Mouse (Mus musculus) frontal cortex, postnatal 10 days (tissue): ENCODE data around the gene Itpkc.

Experiments used
- DNase-seq, 2 experiments: peaks; one replicate each; pipeline ENCODE4 v3.0.0; 2022; ENCODE audit warnings: low spot score in 2 of 2, mixed read lengths in 1 of 2

The Itpkc gene

DNA sequence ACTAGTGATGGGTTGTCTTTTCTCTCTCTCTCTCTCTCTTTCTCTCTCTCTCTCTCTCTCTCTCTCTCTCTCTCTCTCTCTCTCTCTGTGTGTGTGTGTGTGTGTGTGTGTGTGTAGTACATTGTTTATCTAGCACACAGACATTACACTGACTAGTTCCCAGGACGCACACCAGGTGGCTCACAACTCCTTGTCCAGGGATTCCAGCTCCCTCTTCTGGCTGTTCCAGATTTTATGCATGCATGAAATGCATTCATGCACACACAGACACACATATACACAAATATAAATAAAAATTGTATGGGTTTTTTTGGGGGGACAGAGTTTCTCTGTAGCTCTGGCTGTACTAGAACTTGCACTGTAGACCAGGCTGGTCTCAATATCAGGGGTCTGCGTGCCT, 9.1 kb upstream of the Itpkc start:
- no peak for DNase-seq

DNA sequence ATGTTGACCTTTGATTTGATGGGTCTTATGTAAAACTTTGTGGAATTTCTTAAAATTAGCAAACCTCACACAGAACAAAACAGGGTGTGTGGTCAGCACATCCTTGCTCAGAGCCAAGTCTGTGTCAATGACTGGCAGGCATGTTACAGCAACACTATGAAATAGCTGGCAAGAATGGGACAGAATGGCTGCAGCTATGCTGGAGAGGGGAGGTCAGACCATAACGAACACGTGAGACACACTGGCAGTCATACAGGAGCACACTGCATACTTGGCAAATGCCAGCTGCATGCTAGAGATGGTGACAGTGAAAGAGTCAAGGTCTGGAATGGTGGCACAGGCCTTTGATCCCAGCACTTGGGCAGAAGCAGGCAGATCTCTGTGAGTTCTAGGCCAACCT, 7.3 kb upstream of the Itpkc start:
- no peak for DNase-seq

DNA sequence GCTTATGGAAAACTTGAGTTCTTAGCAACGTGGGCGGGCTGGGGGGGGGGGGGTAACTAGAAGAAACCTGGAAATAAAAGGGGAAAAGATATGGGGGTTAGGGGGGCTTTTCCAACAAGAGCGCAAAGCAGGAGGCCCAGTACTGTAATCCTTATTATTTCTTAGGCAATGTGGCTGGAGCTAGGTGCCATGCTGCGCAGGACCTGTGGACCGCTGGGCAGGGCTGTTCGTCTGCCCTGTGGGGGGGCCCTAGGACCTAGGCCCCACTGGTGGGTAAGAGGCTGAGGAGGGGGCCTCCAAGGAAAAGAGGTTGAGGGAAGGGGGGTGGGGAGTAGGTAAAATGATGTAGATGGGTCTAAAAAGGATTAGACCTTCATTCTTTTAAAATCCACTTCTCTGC, 4.8 kb upstream of the Itpkc start:
- no peak for DNase-seq

DNA sequence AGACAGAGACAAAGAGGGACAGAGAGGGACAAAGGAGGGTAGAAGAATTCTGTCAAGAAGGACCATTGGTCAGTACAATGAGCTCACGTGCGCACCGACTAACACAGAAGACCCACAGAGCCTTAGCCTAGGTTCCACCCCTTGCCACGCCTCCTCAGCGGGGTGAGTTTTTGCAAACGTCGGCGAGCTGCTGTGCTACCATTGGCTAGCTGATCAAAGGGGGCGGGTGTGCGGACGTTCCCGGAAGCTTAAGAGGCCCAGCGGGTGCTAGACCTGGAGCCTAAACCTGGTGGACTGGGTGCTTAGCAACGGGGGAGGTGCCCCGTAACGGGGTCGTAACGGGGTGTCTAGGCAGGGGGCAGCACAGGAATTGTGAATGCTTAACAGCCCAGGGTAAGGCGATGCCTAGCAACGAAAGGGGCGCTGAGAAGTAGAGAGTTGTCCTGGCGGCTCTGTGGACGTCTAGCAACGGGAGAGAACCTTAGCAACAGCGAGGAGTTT, 4.4 kb upstream of the Itpkc start, which contains the start of gene Coq8b:
Coq8b (plus strand) TSS at position 243 of the 501 bp plus-strand sequence.
- DNase-seq: peak; percentile 91 to 92

DNA sequence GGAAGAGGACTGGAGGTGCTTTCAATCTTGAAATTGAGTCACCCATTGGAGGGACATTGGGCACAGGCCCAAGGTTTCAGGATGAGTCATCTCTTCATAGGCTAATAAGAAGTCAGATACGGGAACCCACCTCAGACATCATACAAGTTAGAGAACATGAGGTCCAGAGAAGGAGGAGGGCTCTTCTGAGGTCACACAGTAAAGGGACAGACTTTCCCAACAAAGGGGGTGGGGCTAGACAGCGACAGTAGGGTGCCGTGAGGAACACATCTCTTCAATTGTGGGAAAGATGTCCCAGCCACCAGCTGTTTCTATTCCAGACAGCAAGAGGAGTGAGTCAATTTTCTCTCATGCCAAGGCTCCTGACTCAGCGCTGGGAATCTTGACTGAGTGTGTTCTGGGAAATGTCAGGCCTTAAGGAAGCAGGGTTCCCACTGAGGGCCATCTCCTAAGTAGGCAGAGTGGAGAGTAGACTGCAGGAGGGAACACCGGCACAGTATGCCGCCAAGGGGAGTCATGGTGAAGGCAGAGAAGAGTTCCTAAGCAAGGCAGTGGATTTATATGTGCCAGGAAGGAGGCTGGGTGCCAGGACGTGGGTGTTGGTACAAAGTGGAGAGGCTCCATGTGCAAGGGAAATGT, 3.4 kb upstream of the Itpkc start:
- DNase-seq: peak in 1 of 2 experiments; percentile 67

DNA sequence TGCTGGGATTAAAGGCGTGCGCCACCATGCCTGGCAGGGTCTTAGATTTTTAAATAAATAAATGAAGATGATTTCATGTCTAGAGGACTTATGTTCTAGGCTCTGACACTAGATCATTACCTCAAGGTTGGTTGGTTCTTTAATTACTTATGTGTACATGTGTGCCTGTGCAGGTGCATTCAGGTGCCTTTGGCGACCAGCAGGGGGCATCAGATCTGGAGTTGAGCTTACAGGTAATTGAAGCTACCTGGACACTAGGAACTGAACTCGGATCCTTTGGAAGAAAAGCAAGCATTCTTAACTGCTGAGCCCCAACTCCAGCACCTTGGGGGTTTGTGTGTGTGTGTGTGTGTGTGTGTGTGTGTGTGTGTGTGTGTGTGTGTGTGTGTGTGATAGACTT, 2.3 kb upstream of the Itpkc start:
- no peak for DNase-seq

DNA sequence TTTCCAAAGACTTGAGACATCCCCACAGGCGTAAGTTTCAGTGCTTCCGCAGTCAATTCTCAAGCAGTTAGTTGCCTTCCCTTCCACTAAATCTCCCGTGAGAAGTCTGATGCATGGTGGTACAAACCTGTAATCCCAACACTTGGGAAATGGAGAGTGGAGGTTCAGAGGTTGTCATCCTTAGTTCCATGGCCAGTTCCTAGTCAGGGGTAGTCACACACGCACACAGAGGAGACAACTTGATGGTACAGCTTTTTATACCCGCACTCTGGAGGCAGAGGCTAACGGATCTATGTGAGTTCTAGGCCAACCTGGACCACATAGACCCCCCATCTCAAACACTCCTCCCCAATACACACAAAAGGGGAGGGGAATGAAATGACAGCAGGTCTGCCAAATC, 404 bp upstream of the Itpkc start:
- no peak for DNase-seq

DNA sequence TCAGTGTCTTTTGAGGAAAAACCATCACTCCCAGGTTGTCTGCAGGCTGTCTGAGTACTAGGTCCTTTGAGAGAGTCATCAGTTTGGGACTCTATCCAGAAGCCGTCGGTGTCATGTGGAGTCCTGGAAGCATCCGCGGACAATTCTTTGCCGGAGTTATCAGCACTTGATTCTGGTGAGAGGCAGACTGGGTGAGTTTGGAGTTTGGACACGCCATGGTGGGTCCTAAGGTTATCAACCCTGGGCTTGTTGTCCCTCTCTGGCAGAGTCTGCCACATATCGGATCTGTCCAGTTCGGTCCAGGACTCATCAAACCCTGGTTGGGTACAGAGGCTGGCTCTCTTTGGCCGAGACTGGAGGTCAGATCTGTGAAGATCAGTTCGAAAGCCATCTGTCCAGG, 785 bp downstream of the Itpkc start:
- no peak for DNase-seq

DNA sequence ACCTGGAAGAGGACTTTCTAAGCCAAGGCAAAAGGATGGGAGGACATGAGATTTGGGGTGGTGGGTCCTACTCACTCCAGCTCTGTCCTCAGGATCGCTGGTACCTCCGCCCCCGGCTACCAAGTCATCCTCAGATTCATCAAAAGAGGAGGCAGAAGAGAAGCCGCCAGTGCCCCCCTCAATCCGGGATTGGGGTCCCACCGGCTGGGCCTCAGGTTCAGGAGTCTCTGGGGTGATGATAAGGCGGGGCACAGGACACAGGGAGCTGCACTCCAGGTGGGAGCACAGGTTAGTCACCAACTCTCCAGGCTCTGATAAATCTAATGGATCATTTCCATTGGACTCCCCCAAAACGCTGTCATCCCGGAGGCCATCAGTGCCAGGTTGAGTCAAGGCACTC, 1.2 kb downstream of the Itpkc start:
- no peak for DNase-seq

DNA sequence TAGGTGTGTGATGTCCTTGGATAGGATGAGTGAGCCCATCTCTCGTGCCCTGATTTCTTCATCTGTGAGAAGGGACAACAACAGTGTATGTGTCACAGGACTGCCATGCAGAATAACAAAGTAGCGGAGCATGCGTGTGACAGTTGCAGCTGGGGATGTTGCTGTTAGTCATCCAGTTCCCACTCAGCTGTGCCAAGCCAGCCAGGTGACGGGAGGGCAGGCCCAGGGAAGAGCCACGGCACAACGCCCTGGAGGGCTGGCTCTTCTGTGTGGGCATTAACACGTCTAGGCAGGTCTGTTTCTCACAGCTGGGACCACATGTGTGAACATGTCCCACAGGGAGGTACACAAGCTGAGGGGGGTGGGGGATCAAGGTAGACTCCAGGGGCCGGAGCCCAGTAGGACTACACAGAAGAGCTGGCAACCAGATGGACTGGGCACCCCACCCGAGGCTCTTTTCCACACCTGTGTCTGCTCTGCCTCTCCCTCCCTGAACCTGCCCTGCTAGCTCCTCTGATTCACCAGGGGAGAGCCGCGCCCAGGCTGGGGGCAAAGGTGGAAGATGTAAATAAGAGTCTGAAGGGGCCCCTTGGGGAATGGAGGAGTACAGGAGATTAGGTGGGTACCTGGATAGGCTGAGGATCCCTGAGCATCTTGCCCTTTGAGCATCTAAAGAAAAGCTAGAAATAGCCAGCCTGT, 3.4 kb downstream of the Itpkc start:
- peak in 1 of 2 experiments; percentile 31 for DNase-seq

DNA sequence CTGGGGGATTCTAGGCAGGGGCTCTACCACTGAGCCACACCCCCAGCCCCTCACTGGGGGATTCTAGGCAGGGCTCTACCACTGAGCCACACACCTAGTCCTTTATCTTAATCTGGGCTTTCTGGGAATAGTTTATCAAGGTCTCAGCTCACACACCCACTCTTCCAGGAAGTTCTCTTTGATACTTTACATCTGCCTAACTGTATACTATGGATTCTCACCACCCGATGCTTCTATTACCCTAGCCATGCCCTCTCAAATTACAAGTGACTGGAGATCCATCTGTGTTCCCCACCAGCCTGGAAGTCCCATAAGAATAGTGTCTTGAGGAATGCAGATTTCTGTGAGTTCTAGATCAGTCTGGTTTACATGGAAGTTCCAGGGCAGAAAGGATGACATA, 5.9 kb downstream of the Itpkc start:
- DNase-seq: no peak

DNA sequence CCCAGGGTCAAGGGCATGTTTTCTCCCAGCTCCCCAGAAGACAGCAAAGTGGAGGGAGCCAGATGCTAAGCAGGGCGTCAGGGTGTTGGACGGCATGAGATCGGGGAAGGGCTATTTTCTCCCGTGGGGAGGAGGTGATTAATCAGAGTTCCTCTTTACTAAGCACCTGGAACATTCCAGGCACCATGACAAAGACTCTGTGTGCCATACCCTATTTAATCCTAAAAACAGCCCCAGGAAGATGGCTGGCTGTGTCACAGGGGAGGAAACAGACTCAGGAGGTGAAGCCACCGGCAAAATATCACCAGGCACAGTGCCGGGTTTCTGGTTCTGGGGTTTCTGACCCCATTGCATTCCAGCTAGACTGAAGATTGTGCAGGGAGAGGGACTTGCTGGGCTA, 6.5 kb downstream of the Itpkc start:
- no peak for DNase-seq

DNA sequence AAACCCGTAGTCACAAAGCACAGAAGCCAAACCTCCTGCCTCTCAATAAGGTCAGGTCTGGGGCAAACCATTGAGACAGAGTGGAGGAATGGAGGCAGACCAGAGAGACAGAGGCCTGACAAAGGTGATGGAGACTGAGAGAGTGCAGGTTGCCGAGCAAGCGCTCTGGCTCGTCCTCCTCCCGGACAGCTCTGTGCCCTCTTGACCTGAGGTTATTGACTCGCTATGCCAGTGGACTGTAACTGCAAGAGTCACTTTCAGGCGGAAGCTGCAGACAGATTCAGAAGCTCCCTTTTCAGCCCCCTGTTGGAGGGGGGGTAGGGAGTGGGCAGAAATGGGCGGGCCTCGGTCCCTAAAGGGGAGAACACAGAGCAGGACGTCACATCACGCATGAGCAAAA, 8.5 kb downstream of the Itpkc start:
- no peak for DNase-seq

DNA sequence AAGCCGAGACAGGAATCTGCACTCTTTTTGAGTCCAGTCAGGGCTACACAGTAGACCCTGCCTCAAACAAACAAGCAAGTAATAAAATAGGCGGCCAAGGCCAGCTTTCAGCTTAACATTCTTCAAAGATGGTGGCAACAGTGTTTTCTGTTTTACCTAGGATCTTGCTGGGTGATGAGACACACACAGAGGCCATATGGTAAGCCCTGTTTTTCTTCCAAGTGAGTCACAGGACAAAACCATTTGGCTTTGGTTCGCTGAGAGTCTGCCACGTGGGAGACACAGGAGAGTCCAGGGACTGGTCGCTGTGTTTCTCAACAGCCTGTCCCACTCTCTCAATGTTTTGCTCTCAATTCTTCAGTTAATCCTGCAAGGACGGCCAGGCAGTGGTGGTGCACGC, 9.9 kb downstream of the Itpkc start:
- no peak for DNase-seq

DNA sequence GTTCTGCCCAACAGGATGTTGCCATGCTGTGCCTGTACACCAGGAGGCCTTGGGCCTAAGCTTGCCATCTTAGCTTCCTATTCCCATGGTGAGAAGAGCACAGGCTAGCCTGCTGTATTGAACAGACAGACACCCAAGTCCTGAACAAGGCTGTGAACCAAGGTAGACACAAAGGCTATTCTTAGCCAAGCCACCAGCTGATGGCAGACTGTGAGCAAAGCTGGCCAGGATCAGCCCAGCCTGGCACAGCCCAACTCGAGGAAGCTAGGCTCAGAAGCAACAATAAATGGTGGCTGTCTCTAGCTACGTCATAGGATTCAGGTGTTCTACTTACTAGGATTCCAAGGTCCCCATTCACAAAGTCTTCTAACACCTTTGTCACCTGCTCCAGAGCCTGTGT, 15.8 kb downstream of the Itpkc start:
- no peak for DNase-seq

DNA sequence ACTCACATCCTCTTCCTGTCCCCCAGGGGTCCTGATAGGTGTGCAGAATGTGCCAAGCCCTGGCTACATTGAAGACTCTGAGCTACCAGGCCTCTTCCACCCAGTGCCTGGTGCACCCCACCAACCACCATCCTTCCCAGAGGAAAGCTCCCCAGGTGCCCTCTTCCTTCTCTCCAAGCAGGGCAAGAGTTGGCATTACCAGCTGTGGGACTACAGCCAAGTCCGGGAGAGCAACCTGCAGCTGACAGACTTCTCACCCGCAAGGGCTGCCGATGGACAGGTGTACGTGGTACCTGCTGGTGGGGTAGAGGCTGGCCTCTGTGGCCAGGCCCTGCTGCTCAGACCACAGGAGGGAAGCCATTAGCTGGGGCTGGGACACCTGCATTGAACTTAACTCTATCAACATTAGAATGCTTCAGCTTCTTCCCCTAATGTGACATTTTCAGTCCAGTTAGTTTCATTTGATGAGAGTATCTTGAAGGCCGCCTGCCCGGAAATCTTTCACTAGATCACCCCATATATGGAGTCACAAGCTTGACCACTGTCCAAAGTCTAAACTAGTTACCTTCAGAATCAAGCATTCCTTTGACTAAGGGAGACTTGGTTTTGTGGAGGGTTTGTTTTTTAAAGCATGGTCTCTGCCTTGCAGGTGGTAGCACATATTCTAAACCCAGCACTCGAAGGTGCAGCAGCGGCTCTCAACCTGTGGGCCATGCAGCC, 24.6 kb downstream of the Itpkc start:
- DNase-seq: no peak

DNA sequence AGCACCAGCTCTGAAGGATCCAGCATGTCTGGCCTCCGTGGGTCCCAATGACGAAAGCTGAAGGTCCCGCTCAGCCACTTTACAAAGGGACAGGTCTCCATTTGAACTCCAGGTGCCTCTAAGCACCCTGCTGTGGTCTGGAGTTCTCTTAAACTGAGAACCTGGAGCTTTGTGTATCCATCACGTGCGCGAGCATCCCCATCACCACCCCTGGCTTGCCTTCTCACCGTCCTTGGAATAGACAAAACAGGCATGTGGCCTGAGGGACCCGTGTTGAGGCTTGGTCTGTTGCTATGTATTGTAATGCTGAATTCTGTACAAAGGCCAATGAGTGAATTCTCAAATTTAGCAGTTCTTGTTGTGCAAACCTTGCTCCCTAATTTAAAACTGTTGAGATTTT, 29.7 kb downstream of the Itpkc start:
- no peak for DNase-seq

DNA sequence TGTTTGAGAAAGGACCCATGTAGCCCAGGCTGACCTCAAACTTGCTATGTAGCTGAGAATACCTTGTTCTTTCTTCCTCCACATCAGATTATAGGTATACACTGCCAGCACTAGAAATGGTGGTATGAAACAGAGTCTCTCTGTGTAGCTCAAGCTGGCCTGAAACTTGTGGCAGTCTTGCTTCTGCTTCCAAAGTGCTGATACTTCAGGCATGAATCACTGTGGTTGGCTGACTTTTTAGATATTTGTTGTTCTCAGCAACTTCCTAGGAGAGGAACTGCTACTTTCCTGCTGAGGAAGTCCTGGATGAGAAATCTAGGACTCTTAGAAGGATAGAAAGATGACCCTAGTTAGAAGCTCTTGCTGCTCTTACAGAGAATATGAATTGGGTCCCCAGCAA, 30.1 kb downstream of the Itpkc start:
- DNase-seq: no peak

DNA sequence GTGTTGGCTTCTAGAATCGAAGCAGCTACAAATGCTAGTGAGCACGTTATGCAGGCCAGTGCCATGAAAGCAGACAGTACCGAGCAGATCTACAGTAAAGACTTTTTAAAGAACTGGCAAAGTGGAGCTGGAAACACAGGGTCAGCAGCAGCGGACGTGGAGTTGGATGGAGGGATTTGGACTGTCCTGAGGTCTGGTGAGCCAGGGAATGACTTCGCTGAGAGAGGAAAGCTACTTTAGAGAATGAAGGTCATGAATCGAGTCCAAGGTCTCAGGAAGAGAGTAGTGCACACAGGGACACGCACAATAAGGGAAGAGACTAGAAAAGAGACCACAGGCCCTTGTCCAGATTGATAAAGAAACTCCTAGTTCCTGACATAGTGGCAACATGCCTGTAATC, 30.8 kb downstream of the Itpkc start:
- no peak for DNase-seq

DNA sequence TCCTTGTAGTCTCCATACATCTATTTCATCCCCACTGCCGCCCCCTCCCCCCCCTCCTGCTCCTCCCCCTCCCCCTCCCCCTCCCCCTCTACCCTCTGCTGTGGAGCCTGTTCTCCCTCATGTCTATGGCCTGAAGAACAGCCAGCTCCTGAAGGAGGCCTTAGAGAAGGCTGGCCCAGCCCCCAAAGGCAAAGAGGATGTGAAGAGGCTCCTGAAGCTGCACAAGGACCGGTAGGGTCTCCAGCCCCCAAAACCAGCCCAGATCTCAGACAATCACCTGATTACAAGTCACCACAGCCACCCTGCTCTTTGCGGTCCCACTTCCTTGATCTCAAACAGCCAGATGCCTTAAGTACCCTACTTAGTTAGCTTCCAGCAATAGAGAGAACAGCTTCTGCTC, 31.3 kb downstream of the Itpkc start:
- no peak for DNase-seq

DNA sequence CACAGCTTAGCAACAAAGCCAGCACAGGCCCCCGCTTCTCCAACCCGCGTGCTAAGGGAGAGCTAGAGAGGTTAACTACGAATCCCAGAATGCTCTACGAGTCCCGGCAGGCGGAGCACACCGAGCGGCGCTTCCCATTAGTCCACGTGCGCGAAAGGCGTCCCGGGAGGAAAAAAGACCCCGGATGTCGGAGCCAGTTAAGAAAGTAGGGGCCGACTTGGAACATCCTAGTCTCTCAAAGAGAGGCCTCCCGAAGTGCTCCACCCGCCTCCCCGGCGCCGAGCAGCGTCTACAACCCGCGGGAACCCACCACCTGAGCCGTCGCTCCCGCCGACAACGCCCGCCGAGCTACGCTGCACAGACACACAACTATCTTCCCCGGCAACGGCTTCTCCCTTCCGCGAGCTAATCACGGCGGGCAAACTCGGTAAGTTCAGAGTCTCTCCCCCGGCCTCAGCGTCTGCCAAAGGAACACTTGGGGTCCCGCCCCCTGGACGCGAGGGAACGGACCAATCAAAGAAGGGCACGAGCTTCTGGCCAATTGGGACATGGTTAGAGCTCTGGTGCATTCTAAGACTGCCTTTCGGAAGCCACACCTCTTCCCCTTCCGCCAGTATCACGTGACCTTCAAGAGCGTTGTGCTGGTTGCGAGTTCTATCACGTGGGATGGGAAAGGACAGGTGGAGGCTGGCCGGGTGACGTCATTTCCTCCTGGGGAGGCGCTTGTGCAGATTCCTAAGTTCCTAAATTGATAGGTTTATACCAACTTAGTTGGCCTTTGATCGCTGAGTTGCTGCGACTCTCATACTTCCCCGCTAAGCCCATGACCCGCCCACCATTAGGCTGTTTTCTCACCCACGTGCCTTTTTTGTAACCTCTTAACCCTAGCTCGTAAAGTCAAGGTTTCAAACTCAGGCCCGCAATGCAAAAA, 32.5 kb downstream of the Itpkc start, which contains the start of the genes BC024978 and Snrpa:
BC024978 (plus strand) TSS at position 101 of the 931 bp plus-strand sequence.
Snrpa (minus strand) TSS at position 591 of the 931 bp plus-strand sequence.
- peak; percentile 96 to 100 for DNase-seq

DNA sequence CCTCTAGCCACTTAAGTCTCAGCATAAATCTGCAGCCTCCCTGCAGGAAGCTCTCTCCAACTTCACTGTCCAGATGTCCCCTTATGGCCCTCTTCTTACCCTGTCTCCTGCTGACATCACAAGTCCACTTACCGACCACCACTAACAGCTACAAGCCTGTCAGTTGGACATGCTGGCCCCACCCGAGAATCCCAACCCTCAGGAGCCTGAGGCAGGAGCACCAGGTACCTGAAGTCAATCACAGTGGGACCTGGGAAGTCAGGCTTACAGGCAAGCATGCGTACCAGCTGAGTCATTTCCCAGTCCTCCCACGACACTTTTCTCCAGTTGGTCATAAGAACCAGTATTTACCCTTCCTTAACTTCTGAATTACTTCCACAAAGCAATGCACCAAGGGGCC, 34.7 kb downstream of the Itpkc start:
- no peak for DNase-seq
